Mouse (Mus musculus) bone marrow macrophage, adult 2 months (primary cell): ENCODE measurements around the gene Ctrl.

Experiments used
- CTCF ChIP-seq: IDR thresholded peaks from 2 replicates; pipeline ENCODE4 v1.5.1; 2012; ENCODE audit warnings: low read depth, mild to moderate bottlenecking, low read length, moderate library complexity
- POLR2A ChIP-seq: IDR thresholded peaks from 2 replicates; pipeline ENCODE4 v1.6.1; 2012; ENCODE audit warnings: mild to moderate bottlenecking, low read depth, low read length, borderline replicate concordance

DNA sequence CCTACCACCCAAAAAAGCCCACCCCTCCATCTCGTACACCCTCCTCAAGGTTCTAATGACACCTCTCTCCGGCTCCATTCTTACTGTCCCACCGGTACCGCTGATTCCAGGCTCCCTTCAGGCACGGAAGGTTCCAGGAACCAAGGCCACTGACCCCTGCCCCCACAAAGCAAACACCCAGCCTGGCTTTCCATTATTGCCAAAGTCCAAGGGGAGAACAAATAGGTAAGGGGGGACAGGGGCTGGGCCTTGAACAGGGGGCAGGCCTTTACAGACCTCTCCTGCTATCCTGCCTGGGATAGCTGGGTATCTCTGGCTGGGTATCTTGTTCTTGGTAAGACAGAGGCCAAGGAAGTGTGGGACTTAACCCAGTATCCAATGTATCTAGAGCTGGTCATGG lies 8.9 kb upstream of the Ctrl start:
- TF ChIP-seq CTCF = no peak
- no peak for TF ChIP-seq POLR2A
